Mouse (Mus musculus): ENCODE results near the gene Gars. TPM values are rescaled to one million over a fixed set of nuclear protein-coding genes. Genes with fewer than 3 reads are reported as not detected.

Gene Gars
- total and polyA plus RNA-seq, 3 experiments: 130 to 160 (median 147) TPM

DNA sequence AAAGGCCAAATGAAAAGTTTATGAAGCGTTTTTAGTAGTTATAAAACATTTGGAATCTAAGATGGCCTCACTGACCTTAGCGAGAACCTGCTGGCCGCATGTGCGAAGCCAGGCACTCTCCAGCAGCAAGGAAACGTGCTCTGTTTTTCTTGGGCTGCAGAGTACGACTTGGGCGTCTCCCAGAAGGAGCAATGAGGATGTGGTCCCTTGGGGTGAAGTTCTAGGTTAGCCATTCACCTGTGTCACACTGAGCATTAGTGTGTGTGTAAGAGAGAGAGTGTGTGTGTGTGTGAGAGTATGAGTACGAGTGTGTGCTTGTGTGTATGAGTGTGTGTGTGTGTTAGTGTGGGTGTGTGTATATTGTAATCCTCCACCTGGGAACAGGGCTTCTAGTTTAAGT, 5.4 kb downstream of the Gars start:
- DNase-seq (ENCODE audit: low spot score): no peak
- H3K4me1 ChIP-seq (ENCODE audit: insufficient read depth, low read depth, low read length): peaks cover 39% of the 10 kb centered on the region
- H3K36me3 ChIP-seq (replicated peaks): peaks cover 73% of the 10 kb centered on the region
- TF ChIP-seq POLR2AphosphoS5 (IDR thresholded peaks at IDR 0.05; ENCODE audit: insufficient replicate concordance, low read depth, low read length) (no peak), GATA1 (IDR thresholded peaks at IDR 0.05; ENCODE audit: borderline replicate concordance, low read length) (no peak), TAL1 (conservative IDR thresholded peaks at IDR 0.05; ENCODE audit: low read depth, low read length) (no peak), CTCF (IDR thresholded peaks at IDR 0.05; ENCODE audit: low read depth, low read length) (no peak), GATA2 (IDR thresholded peaks at IDR 0.05; ENCODE audit: borderline replicate concordance, low read depth, low read length) (no peak)
- no peak for ATAC-seq (ENCODE audit: extremely low read depth, insufficient number of reproducible peaks, low FRiP score, poor library complexity, severe bottlenecking)
- H3K4me3 ChIP-seq (ENCODE audit: low read depth, low read length): no peak overlapping the region
- H3K9me3 ChIP-seq (replicated peaks): no peaks in the 10 kb centered on the region
- no peaks in the 10 kb centered on the region for H3K27me3 ChIP-seq (ENCODE audit: insufficient read depth, low read length)

DNA sequence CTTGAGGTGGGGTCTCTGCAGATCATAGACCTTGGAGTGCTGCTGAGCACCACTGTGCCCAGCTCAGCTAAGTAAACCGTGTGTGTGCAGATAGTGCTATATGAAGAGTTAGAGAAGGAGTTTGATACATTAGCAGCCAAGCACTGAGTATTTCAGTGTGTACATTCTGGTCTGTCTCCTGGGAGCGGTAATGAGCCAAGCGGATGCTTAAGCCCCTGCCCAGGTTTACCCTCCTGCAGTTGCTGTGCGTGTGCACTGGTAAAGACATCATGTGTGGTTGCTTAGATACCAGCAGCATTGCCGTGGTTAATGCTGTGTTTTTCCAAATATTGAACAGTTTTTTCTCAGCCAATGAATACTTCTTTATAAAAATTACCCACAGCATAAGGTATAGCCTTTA, 6.7 kb downstream of the Gars start:
- TF ChIP-seq TAL1 (conservative IDR thresholded peaks at IDR 0.05; ENCODE audit: low read depth, low read length): no peak
- no peak for TF ChIP-seq GATA1 (IDR thresholded peaks at IDR 0.05; ENCODE audit: borderline replicate concordance, low read length)
- no peak for TF ChIP-seq POLR2AphosphoS5 (IDR thresholded peaks at IDR 0.05; ENCODE audit: insufficient replicate concordance, low read depth, low read length)
- no peak for TF ChIP-seq CTCF (IDR thresholded peaks at IDR 0.05; ENCODE audit: low read depth, low read length)
- no peak for TF ChIP-seq GATA2 (IDR thresholded peaks at IDR 0.05; ENCODE audit: borderline replicate concordance, low read depth, low read length)
- DNase-seq (ENCODE audit: low spot score): no peak
- Histone ChIP-seq H3K4me1 (ENCODE audit: insufficient read depth, low read depth, low read length) (peaks cover 37% of the 10 kb centered on the region), H3K9me3 (replicated peaks) (no peaks in the 10 kb centered on the region), H3K27me3 (ENCODE audit: insufficient read depth, low read length) (no peaks in the 10 kb centered on the region), H3K4me3 (ENCODE audit: low read depth, low read length) (no peak overlapping the region), H3K36me3 (replicated peaks) (peaks cover 86% of the 10 kb centered on the region)
- no peak for ATAC-seq (ENCODE audit: extremely low read depth, insufficient number of reproducible peaks, low FRiP score, poor library complexity, severe bottlenecking)

GRCm38 (mm10) chr6:55045326-55045725, 7.5 kb downstream of the Gars start:
- Histone ChIP-seq H3K4me3 (ENCODE audit: low read depth, low read length) (no peak overlapping the region), H3K27me3 (ENCODE audit: insufficient read depth, low read length) (no peaks in the 10 kb centered on the region), H3K36me3 (replicated peaks) (peaks cover 90% of the 10 kb centered on the region), H3K9me3 (replicated peaks) (no peaks in the 10 kb centered on the region), H3K4me1 (ENCODE audit: insufficient read depth, low read depth, low read length) (peaks cover 32% of the 10 kb centered on the region)
- ATAC-seq (ENCODE audit: extremely low read depth, insufficient number of reproducible peaks, low FRiP score, poor library complexity, severe bottlenecking): no peak
- DNase-seq (ENCODE audit: low spot score): no peak
- TF ChIP-seq CTCF (IDR thresholded peaks at IDR 0.05; ENCODE audit: low read depth, low read length) (no peak), GATA2 (IDR thresholded peaks at IDR 0.05; ENCODE audit: borderline replicate concordance, low read depth, low read length) (no peak), GATA1 (IDR thresholded peaks at IDR 0.05; ENCODE audit: borderline replicate concordance, low read length) (no peak), POLR2AphosphoS5 (IDR thresholded peaks at IDR 0.05; ENCODE audit: insufficient replicate concordance, low read depth, low read length) (no peak), TAL1 (conservative IDR thresholded peaks at IDR 0.05; ENCODE audit: low read depth, low read length) (no peak)

- H3K36me3 ChIP-seq (replicated peaks): peaks cover 98% of the 10 kb centered on the region
- no peak for DNase-seq (ENCODE audit: low spot score)
- H3K9me3 ChIP-seq (replicated peaks): no peaks in the 10 kb centered on the region
- no peak for TF ChIP-seq GATA2 (IDR thresholded peaks at IDR 0.05; ENCODE audit: borderline replicate concordance, low read depth, low read length)
- TF ChIP-seq CTCF (IDR thresholded peaks at IDR 0.05; ENCODE audit: low read depth, low read length): no peak
- no peak for TF ChIP-seq GATA1 (IDR thresholded peaks at IDR 0.05; ENCODE audit: borderline replicate concordance, low read length)
- no peak for TF ChIP-seq TAL1 (conservative IDR thresholded peaks at IDR 0.05; ENCODE audit: low read depth, low read length)
- TF ChIP-seq POLR2AphosphoS5 (IDR thresholded peaks at IDR 0.05; ENCODE audit: insufficient replicate concordance, low read depth, low read length): no peak
- no peak for ATAC-seq (ENCODE audit: extremely low read depth, insufficient number of reproducible peaks, low FRiP score, poor library complexity, severe bottlenecking)
- H3K27me3 ChIP-seq (ENCODE audit: insufficient read depth, low read length): no peaks in the 10 kb centered on the region
- peaks cover 9% of the 10 kb centered on the region for H3K4me1 ChIP-seq (ENCODE audit: insufficient read depth, low read depth, low read length)
- H3K4me3 ChIP-seq (ENCODE audit: low read depth, low read length): no peak overlapping the region
Measured at GRCm38 (mm10) chr6:55049186-55049585, 11.4 kb downstream of the Gars start.

GRCm38 (mm10) chr6:55054491-55054890, 16.7 kb downstream of the Gars start:
- no peaks in the 10 kb centered on the region for H3K9me3 ChIP-seq (replicated peaks)
- ATAC-seq (ENCODE audit: extremely low read depth, insufficient number of reproducible peaks, low FRiP score, poor library complexity, severe bottlenecking) (no peak), DNase-seq (ENCODE audit: low spot score) (no peak)
- TF ChIP-seq GATA2 (IDR thresholded peaks at IDR 0.05; ENCODE audit: borderline replicate concordance, low read depth, low read length) (no peak), GATA1 (IDR thresholded peaks at IDR 0.05; ENCODE audit: borderline replicate concordance, low read length) (no peak), CTCF (IDR thresholded peaks at IDR 0.05; ENCODE audit: low read depth, low read length) (no peak), TAL1 (conservative IDR thresholded peaks at IDR 0.05; ENCODE audit: low read depth, low read length) (no peak), POLR2AphosphoS5 (IDR thresholded peaks at IDR 0.05; ENCODE audit: insufficient replicate concordance, low read depth, low read length) (no peak)
- peaks cover 4% of the 10 kb centered on the region; the same call in 1 of the 2 replicates for H3K4me1 ChIP-seq (ENCODE audit: insufficient read depth, low read depth, low read length)
- H3K4me3 ChIP-seq (ENCODE audit: low read depth, low read length): no peak overlapping the region
- H3K36me3 ChIP-seq (replicated peaks): peaks cover 98% of the 10 kb centered on the region
- no peaks in the 10 kb centered on the region for H3K27me3 ChIP-seq (ENCODE audit: insufficient read depth, low read length)

- Histone ChIP-seq H3K4me3 (ENCODE audit: low read depth, low read length) (no peak overlapping the region), H3K36me3 (replicated peaks) (peaks cover 98% of the 10 kb centered on the region), H3K9me3 (replicated peaks) (no peaks in the 10 kb centered on the region), H3K4me1 (ENCODE audit: insufficient read depth, low read depth, low read length) (peaks cover 4% of the 10 kb centered on the region; the same call in 1 of the 2 replicates), H3K27me3 (ENCODE audit: insufficient read depth, low read length) (no peaks in the 10 kb centered on the region)
- DNase-seq (ENCODE audit: low spot score): no peak
- ATAC-seq (ENCODE audit: extremely low read depth, insufficient number of reproducible peaks, low FRiP score, poor library complexity, severe bottlenecking): no peak
- TF ChIP-seq POLR2AphosphoS5 (IDR thresholded peaks at IDR 0.05; ENCODE audit: insufficient replicate concordance, low read depth, low read length): no peak
- TF ChIP-seq GATA1 (IDR thresholded peaks at IDR 0.05; ENCODE audit: borderline replicate concordance, low read length): no peak
- TF ChIP-seq TAL1 (conservative IDR thresholded peaks at IDR 0.05; ENCODE audit: low read depth, low read length): no peak
- no peak for TF ChIP-seq CTCF (IDR thresholded peaks at IDR 0.05; ENCODE audit: low read depth, low read length)
- no peak for TF ChIP-seq GATA2 (IDR thresholded peaks at IDR 0.05; ENCODE audit: borderline replicate concordance, low read depth, low read length)
Measured at GRCm38 (mm10) chr6:55057427-55057826, 19.6 kb downstream of the Gars start.
